Mouse (Mus musculus) neural tube, embryonic 15.5 days (tissue): ENCODE results near the gene Maml3. TPM values are rescaled to one million over a fixed set of nuclear protein-coding genes. Genes with fewer than 3 reads are reported as not detected.

Source experiments
- ATAC-seq: fragments of 200-750 bp; cut with Nextera tagmentation; 2 replicates; pipeline ENCODE4 v1.8.0; 2017; ENCODE audit warnings: mild to moderate bottlenecking, moderate TSS enrichment, moderate library complexity; ENCODE audit not compliant: low FRiP score
- H3K27ac ChIP-seq: fragments of 300-500 bp; sonication (generic); replicated peaks from 2 replicates; pipeline ENCODE4 v1.5.1; 2015; ENCODE audit warnings: mild to moderate bottlenecking, inconsistent platforms
- H3K27me3 ChIP-seq: fragments of 300-500 bp; sonication (generic); replicated peaks from 2 replicates; pipeline ENCODE4 v1.6.1; 2015; ENCODE audit warnings: inconsistent platforms
- H3K36me3 ChIP-seq: fragments of 300-500 bp; sonication (generic); 2 replicates; pipeline ENCODE4 v1.6.1; 2015; ENCODE audit warnings: inconsistent platforms
- H3K4me1 ChIP-seq: fragments of 300-500 bp; sonication (generic); 2 replicates; pipeline ENCODE4 v1.6.1; 2015; ENCODE audit warnings: inconsistent platforms
- H3K4me2 ChIP-seq: fragments of 300-500 bp; sonication (generic); 2 replicates; pipeline ENCODE4 v1.6.1; 2015; ENCODE audit warnings: inconsistent platforms, mild to moderate bottlenecking, moderate library complexity
- H3K4me3 ChIP-seq: fragments of 300-500 bp; sonication (generic); replicated peaks from 2 replicates; pipeline ENCODE4 v1.5.1; 2015; ENCODE audit warnings: mild to moderate bottlenecking, inconsistent platforms
- H3K9ac ChIP-seq: fragments of 300-500 bp; sonication (generic); replicated peaks from 2 replicates; pipeline ENCODE4 v1.6.1; 2015; ENCODE audit warnings: mild to moderate bottlenecking, inconsistent platforms
- H3K9me3 ChIP-seq: fragments of 300-500 bp; sonication (generic); replicated peaks from 2 replicates; pipeline ENCODE4 v1.6.1; 2016; ENCODE audit warnings: inconsistent platforms
- WGBS: fragments of 180-500 bp; shearing (Covaris S2); methylation state at CpG from one replicate; pipeline ENCODE4 v1.1.7; 2015; ENCODE audit warnings: mixed read lengths; 5-methylcytosine and 5-hydroxymethylcytosine counted together
- polyA plus RNA-seq: library from polyadenylated mRNA; unstranded; fragments of >200 nt; fragmentation: Nextera tagmentation; extraction: Ambion mirVana; gene quantifications from 2 replicates; pipeline ENCODE4 v1.2.1, GENCODE M21; 2015

Gene Maml3
- polyA plus RNA-seq, 1 experiment from 2014 or later: 7.6 TPM

DNA sequence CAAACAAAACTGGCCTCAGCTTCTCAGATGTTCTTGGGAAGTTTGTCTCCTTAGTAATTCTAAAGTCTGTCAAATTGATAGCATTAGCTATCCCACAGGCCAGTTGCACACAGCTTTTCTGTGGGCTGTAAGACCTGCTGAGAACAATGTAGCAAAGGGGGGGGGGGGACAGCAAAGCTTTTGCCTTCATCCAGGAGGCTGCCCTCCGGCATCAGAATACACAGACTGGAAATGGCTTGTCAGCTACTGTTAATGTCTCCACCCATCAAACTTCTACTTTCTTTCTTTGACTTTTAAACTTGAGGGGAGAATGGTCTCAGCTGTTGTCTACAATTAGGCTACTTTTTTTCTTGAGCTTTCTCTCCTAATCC lies 396.5 kb downstream of the Maml3 start:
- Histone ChIP-seq H3K36me3 (no peaks in the 10 kb centered on the region), H3K4me3 (no peak overlapping the region), H3K4me1 (peaks cover 19% of the 10 kb centered on the region), H3K27ac (0 out of 2 replicates have a peak overlapping the region, but pooled peaks have one; percentile 46), H3K9me3 (no peaks in the 10 kb centered on the region), H3K4me2 (no peak overlapping the region), H3K9ac (no peak overlapping the region), H3K27me3 (no peaks in the 10 kb centered on the region)
- WGBS: 73% methylated on average over 1 of the region's 1 CpGs
- no peak for ATAC-seq

DNA sequence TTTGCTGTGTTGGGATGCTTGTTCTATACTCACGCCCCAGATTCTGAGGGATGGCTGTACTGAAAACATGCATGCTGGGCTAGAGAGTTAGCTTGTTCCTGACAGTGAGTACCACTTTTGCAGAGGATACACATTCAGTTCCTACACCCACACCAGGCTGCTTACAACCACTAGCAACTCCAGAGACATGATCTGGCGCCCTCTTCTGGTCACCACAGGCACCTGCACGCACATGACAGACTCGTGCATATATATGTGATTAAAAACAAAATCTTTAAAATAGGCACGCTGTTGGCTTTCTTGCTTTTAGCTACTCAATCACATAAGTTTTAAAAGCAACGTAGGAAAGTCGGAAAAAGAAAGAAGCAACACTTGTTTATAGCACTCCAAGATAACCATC lies 399.7 kb downstream of the Maml3 start:
- no peak overlapping the region for H3K4me2 ChIP-seq
- ATAC-seq: no peak
- no peak overlapping the region for H3K4me3 ChIP-seq
- H3K4me1 ChIP-seq: peaks cover 45% of the 10 kb centered on the region
- 85% methylated on average over 7 of the region's 7 CpGs for WGBS
- no peaks in the 10 kb centered on the region for H3K36me3 ChIP-seq
- H3K27me3 ChIP-seq: no peaks in the 10 kb centered on the region
- H3K9me3 ChIP-seq: no peaks in the 10 kb centered on the region
- H3K9ac ChIP-seq: no peak overlapping the region
- H3K27ac ChIP-seq: no peak overlapping the region

DNA sequence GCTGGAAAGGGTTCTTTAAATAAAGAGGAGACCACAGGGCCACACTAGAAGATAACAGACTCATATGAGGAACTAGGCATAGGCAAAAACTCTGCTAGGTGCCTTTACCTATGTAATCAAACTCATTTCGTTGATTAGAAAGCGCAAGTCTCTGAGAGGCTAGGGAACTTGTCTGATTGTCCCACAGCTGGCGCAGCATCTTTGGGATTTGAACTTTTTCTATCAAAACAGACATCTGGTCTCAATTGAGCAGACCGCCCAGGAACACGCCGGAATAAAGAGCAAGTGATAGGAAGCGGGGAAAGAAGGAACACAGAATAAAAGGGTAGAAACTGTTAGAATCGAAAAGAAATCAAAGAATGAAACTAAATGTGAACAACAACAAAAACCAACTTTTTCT lies 401.4 kb downstream of the Maml3 start:
- 87% methylated on average over 8 of the region's 8 CpGs for WGBS
- ATAC-seq: no peak

DNA sequence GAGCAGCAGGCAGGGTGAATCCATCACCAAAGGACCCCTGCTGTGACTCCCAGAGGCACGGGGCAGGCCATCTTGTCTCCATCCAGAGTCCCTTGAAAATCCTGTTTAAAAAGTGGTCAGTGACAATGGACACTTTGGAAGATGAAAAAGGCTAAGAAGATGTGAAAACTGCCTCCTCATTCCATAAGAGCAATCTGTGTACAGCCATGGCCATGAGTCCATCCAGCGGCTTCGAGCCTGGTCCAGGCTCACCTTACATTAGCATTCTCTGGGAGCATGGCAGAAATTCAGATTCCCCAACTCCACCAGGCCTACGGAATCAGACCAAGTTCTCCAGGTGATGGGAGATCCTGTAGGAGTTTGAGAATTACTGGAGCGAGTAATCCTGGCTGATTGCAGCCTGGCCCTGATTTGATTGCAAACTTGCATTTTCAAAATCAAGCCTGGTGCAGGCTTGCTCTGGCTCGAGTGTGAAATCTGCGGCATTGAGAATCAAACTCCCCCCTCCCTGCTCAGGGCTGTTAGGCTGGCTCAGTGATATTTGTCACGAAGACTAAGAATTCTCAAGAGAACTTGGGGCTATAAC lies 402.1 kb downstream of the Maml3 start:
- Histone ChIP-seq H3K4me2 (no peak overlapping the region), H3K4me3 (no peak overlapping the region), H3K27ac (peak overlapping the region; percentile 92), H3K27me3 (no peaks in the 10 kb centered on the region), H3K9ac (no peak overlapping the region), H3K4me1 (peaks cover 40% of the 10 kb centered on the region), H3K36me3 (no peaks in the 10 kb centered on the region), H3K9me3 (no peaks in the 10 kb centered on the region)
- 57% methylated on average over 8 of the region's 8 CpGs for WGBS
- ATAC-seq: no peak

More for the DNA sequence above, 401.4 kb downstream of the Maml3 start:
- H3K4me3 ChIP-seq: no peak overlapping the region
- H3K36me3 ChIP-seq: no peaks in the 10 kb centered on the region
- H3K27ac ChIP-seq: peak overlapping the region; percentile 92; the same call in 1 of the 2 replicates
- no peaks in the 10 kb centered on the region for H3K9me3 ChIP-seq
- no peak overlapping the region for H3K9ac ChIP-seq
- no peak overlapping the region for H3K4me2 ChIP-seq
- H3K4me1 ChIP-seq: peaks cover 46% of the 10 kb centered on the region
- H3K27me3 ChIP-seq: no peaks in the 10 kb centered on the region

DNA sequence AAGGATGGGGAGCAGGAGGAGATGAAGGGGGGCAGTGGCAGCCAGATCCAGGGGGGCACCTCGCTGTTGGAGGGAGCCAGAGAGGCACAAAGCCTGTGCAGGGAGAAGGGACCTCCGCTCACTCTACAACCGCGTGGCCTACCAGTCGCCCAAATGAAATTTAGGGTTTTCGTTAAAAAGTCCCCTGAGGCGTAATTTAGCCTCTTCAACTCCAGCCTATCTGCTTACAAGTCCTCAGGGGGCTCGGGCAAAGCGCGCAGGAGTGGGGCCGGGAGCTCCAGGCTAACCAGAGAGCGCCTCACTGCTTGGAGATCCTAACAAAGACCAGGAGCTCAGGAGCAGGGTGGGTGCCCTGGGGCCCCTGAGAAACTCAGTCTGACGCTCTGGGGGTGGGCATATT lies 402.9 kb downstream of the Maml3 start:
- H3K27me3 ChIP-seq: no peaks in the 10 kb centered on the region
- WGBS: 1% methylated on average over 13 of the region's 13 CpGs
- H3K4me3 ChIP-seq: peak overlapping the region; percentile 40

DNA sequence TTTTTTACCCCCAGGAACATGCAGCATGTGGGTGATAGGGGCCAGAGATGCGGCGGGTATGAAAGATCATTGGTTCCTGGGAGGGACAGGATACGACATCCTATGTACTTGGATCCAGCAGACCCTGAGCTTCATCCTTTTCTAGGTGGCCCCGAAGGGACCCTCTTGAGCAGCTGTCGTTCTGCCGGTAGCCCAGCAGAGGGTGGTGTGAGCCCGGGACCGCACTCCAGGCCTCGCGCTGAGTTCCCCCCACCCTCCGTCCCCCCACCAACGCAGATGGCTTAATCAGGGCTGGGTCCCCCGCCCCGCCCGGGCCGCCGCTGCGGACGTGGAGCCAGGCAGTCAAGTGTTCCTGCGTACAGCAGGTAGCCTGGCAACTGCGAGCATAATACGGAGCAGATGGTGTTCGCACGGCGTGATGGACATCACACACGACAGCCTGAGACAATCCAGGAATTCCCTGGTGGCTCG lies 403.6 kb downstream of the Maml3 start:
- Histone ChIP-seq H3K9me3 (no peaks in the 10 kb centered on the region), H3K27me3 (no peaks in the 10 kb centered on the region), H3K9ac (peak overlapping the region; percentile 53), H3K36me3 (0 out of 2 replicates have a peak, but pooled peaks cover 2% of the 10 kb centered on the region), H3K27ac (peak overlapping the region; percentile 92), H3K4me2 (peak overlapping the region; percentile 76), H3K4me3 (peak overlapping the region; percentile 40), H3K4me1 (peaks cover 40% of the 10 kb centered on the region)
- ATAC-seq: peak; percentile 94
- WGBS: under 1% methylated on average over 27 of the region's 27 CpGs

More for the DNA sequence above, 402.9 kb downstream of the Maml3 start:
- peak overlapping the region; percentile 92 for H3K27ac ChIP-seq
- peak overlapping the region; percentile 53 for H3K9ac ChIP-seq
- peak overlapping the region; percentile 76 for H3K4me2 ChIP-seq
- ATAC-seq: peak; percentile 75
- H3K4me1 ChIP-seq: peaks cover 40% of the 10 kb centered on the region
- no peaks in the 10 kb centered on the region for H3K36me3 ChIP-seq
- no peaks in the 10 kb centered on the region for H3K9me3 ChIP-seq

DNA sequence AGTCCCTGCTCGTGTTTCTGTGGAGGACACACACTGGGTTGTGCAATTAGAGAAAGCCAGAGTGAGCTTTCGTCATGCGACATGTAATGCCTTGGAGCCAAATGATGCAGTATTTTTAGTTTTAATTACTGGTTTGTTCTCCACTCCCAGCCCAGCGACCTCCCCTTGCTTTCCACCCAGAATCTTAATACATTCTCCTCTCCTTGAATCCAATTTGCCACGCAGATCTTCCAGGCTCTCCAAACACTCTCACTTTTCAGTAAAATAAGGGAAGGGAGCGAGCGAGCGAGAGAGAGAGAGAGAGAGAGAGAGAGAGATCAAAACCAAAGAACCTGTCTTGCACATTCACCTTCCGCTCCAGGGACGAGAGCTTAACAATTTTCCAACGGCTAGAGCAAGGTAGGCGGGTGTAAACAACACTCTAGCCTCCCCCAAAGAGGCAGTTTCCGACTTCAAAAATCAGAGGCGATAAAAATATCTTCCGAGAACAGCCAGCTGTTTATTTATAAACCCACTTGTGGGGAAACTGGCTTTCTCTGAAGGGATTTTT lies 404.1 kb downstream of the Maml3 start:
- no peak; the same call in 1 of the 2 replicates for ATAC-seq
- no peaks in the 10 kb centered on the region for H3K27me3 ChIP-seq
- WGBS: 18% methylated on average over 15 of the region's 15 CpGs

DNA sequence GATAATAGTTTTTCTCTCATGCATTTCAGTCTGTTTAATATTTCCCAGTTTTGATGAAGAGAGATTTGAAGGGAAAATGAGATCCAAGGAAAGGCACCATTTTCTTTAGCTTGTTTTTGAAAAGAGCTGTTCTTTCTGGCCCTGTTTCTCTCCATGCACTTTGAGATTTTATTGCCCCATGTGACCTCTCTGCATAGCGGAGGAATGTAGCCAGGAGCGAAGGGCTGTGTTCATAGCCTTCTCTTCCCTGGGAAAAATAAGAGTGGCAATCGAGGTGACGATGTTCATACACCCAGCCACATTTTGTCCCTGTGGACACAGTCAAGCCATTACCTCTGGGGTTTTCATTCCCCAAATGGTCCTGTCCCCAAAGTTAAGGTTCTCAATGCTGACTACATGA lies 404.8 kb downstream of the Maml3 start:
- Histone ChIP-seq H3K27me3 (no peaks in the 10 kb centered on the region), H3K27ac (peak overlapping the region; percentile 92), H3K9ac (peak overlapping the region; percentile 53), H3K9me3 (no peaks in the 10 kb centered on the region), H3K4me1 (peaks cover 40% of the 10 kb centered on the region), H3K4me3 (no peak overlapping the region), H3K4me2 (peak overlapping the region; percentile 76; the same call in 1 of the 2 replicates), H3K36me3 (0 out of 2 replicates have a peak, but pooled peaks cover 2% of the 10 kb centered on the region)
- ATAC-seq: no peak
- 23% methylated on average over 4 of the region's 4 CpGs for WGBS

More for the DNA sequence above, 404.1 kb downstream of the Maml3 start:
- peaks cover 40% of the 10 kb centered on the region for H3K4me1 ChIP-seq
- peak overlapping the region; percentile 53; the same call in 1 of the 2 replicates for H3K9ac ChIP-seq
- 0 out of 2 replicates have a peak, but pooled peaks cover 2% of the 10 kb centered on the region for H3K36me3 ChIP-seq
- peak overlapping the region; percentile 40 for H3K4me3 ChIP-seq
- H3K9me3 ChIP-seq: no peaks in the 10 kb centered on the region
- H3K27ac ChIP-seq: peak overlapping the region; percentile 92
- peak overlapping the region; percentile 76 for H3K4me2 ChIP-seq

DNA sequence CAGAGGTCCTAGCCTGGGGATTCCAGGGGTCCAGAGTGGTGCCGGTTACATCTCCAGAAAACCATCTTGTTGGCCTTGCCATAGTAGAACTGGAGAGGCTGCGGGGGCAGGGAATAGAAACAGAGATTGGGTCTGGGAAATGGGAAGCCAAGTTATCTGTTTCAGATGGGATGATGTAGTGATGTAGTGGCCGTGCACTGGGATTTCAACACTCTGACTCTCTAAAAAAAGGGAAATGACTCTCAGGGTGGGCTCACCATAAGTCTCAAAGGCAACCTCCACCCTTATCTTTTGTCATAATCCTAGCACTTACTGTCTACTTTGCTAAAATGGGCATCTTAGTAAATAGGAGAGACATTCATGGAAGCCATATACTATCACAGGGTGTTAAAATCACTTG lies 406.9 kb downstream of the Maml3 start:
- Histone ChIP-seq H3K36me3 (0 out of 2 replicates have a peak, but pooled peaks cover 2% of the 10 kb centered on the region), H3K9ac (no peak overlapping the region), H3K4me2 (no peak overlapping the region), H3K9me3 (no peaks in the 10 kb centered on the region), H3K4me3 (no peak overlapping the region), H3K27me3 (no peaks in the 10 kb centered on the region), H3K4me1 (peaks cover 33% of the 10 kb centered on the region), H3K27ac (no peak overlapping the region)
- ATAC-seq: no peak
- WGBS: 91% methylated on average over 3 of the region's 3 CpGs

DNA sequence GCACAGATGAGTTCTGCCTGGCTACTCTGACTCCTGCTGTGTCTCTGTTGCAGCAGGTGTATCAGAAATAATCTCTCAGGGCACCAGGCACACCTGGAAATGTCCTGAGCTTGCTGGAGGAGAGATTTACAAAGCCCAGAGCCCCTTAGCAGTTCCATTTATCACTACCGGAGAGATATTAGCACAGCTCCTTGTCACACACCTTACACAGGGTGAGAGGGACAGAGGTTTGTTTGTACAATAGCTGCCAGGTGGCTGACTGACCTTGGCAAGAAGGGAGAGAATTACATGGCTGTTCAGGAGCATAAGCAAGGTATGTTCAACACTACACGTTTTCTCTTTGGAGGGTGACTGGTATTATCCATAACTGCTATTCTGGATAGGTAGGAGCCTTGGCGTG lies 409.2 kb downstream of the Maml3 start:
- WGBS: 84% methylated on average over 3 of the region's 3 CpGs
- Histone ChIP-seq H3K9me3 (no peaks in the 10 kb centered on the region), H3K4me2 (no peak overlapping the region), H3K27me3 (no peaks in the 10 kb centered on the region), H3K9ac (no peak overlapping the region), H3K36me3 (peaks cover 2% of the 10 kb centered on the region; the same call in 1 of the 2 replicates), H3K27ac (no peak overlapping the region), H3K4me1 (peaks cover 13% of the 10 kb centered on the region), H3K4me3 (no peak overlapping the region)
- ATAC-seq: no peak

DNA sequence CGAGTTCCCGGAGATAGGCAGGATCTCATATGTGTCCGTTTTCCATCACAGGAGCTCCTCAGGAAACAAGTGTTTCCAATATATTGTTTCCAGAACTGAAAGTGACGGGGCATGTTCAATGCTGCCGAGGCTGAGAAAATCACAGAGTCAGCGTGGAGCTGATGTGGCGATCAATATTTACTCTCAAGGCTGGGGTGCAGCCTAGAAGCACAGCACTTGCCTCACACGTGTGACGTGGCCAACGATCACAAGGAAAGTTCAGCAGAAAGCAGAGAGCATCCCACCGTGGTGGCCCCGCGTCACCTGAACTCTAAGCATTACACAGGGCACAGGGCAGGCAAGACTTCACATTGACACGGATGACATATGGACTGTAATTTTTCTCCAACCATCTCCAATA lies 410.3 kb downstream of the Maml3 start:
- Histone ChIP-seq H3K4me1 (peaks cover 1% of the 10 kb centered on the region), H3K9me3 (no peaks in the 10 kb centered on the region), H3K4me2 (no peak overlapping the region), H3K27me3 (no peaks in the 10 kb centered on the region), H3K9ac (no peak overlapping the region), H3K4me3 (no peak overlapping the region), H3K27ac (no peak overlapping the region), H3K36me3 (peaks cover 13% of the 10 kb centered on the region)
- no peak for ATAC-seq
- 92% methylated on average over 14 of the region's 14 CpGs for WGBS

DNA sequence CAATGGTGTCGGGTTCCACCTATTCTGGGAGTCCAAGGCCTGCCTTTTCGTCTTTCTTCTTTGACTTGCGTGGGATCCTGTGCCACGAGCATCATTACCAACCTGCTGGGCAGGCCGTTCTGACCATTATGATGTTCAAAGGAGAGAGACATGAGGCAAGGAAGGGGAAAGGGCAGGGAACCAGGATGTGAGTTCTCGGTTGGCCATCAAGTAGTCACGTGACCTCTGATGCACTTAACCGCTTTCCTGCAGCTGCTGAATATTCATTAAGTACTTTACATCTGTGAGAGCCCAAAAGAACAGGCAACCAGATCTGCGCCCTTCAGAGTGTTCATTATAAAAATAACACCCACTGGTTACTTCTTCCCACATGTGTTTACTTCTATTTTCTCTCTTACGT lies 411.7 kb downstream of the Maml3 start:
- no peak overlapping the region for H3K4me2 ChIP-seq
- ATAC-seq: no peak
- WGBS: 77% methylated on average over 10 of the region's 10 CpGs

More for the DNA sequence above, 411.7 kb downstream of the Maml3 start:
- Histone ChIP-seq H3K36me3 (peaks cover 24% of the 10 kb centered on the region), H3K27ac (no peak overlapping the region), H3K9ac (no peak overlapping the region), H3K9me3 (no peaks in the 10 kb centered on the region), H3K4me3 (no peak overlapping the region), H3K27me3 (no peaks in the 10 kb centered on the region), H3K4me1 (no peaks in the 10 kb centered on the region)
